Mouse (Mus musculus) E14TG2a.4 (cell line): ENCODE measurements around the gene Uqcc2.

Experiments
- H3K27me3 ChIP-seq: 2 replicates; pipeline ENCODE4 v1.6.1; 2014; ENCODE audit warnings: low read length, control low read depth; ENCODE audit not compliant: insufficient read depth
- H3K36me3 ChIP-seq: 2 replicates; pipeline ENCODE4 v1.6.1; 2014; ENCODE audit warnings: low read length, control low read depth; ENCODE audit not compliant: insufficient read depth
- H3K4me1 ChIP-seq: replicated peaks from 2 replicates; pipeline ENCODE4 v1.6.1; 2014; ENCODE audit warnings: low read depth, low read length, control low read depth
- H3K4me3 ChIP-seq: replicated peaks from 2 replicates; pipeline ENCODE4 v1.5.1; 2014; ENCODE audit warnings: mild to moderate bottlenecking, low read length
- H3K9me3 ChIP-seq: 2 replicates; pipeline ENCODE4 v1.6.1; 2014; ENCODE audit warnings: low read length, control low read depth
- CTCF ChIP-seq: conservative IDR thresholded peaks from 2 replicates; pipeline ENCODE4 v1.5.1; 2014; ENCODE audit warnings: low read length
- NANOG ChIP-seq: IDR thresholded peaks from 2 replicates; pipeline ENCODE4 v1.6.1; 2014; ENCODE audit warnings: borderline replicate concordance, low read length, mixed read lengths
- POU5F1 ChIP-seq: IDR thresholded peaks from 2 replicates; pipeline ENCODE4 v1.6.1; 2014; ENCODE audit warnings: low read length, borderline replicate concordance

The Uqcc2 gene

DNA sequence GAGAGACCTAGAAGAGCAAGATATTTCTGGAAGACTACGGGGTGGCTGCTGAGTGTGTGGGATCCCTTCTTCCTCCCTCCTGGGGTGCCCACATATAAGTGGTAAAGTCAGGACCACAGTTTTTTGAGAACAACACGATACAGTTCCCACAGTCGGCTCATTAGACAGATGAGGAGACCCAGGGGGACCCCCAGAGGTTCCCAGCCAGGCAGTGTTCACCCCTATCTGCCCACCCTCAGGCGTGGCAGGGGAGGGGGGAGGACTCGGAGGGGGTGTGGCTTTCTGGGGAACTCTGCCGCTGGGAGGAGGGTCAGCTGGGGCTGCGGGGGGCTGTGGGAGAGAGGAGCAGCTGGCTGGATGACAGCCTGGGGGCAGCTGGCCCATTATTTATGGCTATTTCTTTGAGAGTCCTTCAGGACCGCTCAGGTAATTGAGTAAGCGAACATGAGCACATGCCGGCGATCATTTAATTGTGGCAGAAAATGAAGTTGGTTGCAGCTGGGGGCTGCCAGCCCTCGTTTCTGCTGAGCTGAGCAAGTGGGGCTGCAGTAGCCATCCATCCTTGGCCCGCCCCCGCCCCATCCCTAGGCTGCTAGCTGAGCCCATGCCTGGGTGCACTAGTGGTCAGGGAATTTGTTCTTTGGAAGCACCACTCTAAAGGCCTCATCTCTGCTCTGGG lies 41.6 kb upstream of the Uqcc2 start:
- no peaks in the 10 kb centered on the region for H3K9me3 ChIP-seq

DNA sequence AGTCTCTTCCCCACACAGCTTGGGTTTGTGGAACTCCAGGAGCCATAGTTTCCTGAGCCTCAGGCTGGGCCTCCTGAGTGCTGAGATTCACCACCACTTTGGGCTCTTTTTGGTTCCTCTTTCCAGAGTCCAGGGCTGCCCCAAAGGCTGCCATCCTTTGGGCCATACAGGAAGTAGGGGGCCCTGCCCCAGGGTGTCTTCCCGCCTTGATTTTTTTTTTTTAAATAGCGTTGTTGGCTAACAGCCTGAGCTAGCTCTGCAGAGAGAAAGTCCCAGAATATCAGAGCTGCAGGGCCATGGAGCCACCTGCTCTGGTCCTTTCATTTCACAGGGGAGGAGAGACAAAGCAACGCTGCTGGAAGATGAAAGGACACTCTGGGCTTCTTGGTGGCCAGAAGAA lies 40.0 kb upstream of the Uqcc2 start:
- TF ChIP-seq CTCF (no peak), NANOG (no peak), POU5F1 (no peak)
- H3K9me3 ChIP-seq, result no peaks in the 10 kb centered on the region
- H3K4me3 ChIP-seq, result no peak overlapping the region
- H3K27me3 ChIP-seq, result peaks cover 5% of the 10 kb centered on the region
- H3K36me3 ChIP-seq, result no peaks in the 10 kb centered on the region
- peaks cover 28% of the 10 kb centered on the region for H3K4me1 ChIP-seq

More for the DNA sequence above, 41.6 kb upstream of the Uqcc2 start:
- Histone ChIP-seq H3K4me1 (peaks cover 44% of the 10 kb centered on the region), H3K4me3 (peak overlapping the region; percentile 26; the same call in 1 of the 2 replicates), H3K27me3 (peaks cover 5% of the 10 kb centered on the region), H3K36me3 (no peaks in the 10 kb centered on the region)
- TF ChIP-seq CTCF (no peak), NANOG (no peak), POU5F1 (no peak)

DNA sequence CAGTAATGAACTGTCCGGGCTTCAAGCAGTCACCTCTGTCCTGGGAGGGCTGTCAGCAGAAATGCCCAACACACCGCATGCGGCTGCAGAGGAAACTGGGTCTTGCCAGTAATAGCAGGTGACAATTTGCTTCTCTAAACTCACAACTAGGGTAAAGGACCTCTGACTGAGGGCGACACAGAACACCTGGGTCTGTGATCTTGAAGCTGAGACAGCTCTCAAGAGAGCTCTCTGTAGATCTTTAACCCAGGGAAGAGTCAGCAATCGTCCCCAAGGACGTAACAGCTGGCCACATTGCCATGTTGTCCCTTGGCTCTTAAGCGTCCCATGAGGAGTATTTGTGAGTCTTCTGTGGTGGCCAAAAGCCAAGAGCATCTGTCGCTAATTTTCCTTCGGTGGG lies 38.7 kb upstream of the Uqcc2 start:
- Histone ChIP-seq H3K4me1 (peaks cover 22% of the 10 kb centered on the region), H3K9me3 (no peaks in the 10 kb centered on the region), H3K4me3 (no peak overlapping the region), H3K36me3 (no peaks in the 10 kb centered on the region), H3K27me3 (peaks cover 7% of the 10 kb centered on the region)
- TF ChIP-seq POU5F1 (no peak), NANOG (no peak), CTCF (no peak)

DNA sequence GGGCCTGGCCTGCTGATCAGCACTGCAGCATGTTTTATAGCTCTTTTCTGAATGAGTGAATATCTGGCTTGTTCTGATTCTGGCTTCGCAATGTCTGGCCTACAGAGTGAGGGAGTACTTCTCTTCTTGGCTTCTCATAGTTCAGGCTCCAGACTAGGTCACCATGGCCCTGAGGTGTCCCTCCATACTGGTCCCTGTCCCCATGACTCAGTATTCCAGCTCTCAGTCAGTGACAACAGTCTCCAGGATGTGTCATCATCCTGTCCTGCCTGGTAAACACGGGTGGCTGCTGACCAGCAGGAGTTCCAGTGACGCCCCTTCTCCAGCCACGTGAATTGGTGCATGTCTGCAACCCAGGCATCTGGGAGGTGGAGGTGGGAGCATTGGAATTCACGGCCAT lies 37.4 kb upstream of the Uqcc2 start:
- no peak for TF ChIP-seq NANOG
- TF ChIP-seq CTCF, result no peak
- no peak for TF ChIP-seq POU5F1
- Histone ChIP-seq H3K27me3 (peaks cover 6% of the 10 kb centered on the region), H3K4me1 (peaks cover 19% of the 10 kb centered on the region), H3K4me3 (no peak overlapping the region), H3K9me3 (no peaks in the 10 kb centered on the region), H3K36me3 (no peaks in the 10 kb centered on the region)

DNA sequence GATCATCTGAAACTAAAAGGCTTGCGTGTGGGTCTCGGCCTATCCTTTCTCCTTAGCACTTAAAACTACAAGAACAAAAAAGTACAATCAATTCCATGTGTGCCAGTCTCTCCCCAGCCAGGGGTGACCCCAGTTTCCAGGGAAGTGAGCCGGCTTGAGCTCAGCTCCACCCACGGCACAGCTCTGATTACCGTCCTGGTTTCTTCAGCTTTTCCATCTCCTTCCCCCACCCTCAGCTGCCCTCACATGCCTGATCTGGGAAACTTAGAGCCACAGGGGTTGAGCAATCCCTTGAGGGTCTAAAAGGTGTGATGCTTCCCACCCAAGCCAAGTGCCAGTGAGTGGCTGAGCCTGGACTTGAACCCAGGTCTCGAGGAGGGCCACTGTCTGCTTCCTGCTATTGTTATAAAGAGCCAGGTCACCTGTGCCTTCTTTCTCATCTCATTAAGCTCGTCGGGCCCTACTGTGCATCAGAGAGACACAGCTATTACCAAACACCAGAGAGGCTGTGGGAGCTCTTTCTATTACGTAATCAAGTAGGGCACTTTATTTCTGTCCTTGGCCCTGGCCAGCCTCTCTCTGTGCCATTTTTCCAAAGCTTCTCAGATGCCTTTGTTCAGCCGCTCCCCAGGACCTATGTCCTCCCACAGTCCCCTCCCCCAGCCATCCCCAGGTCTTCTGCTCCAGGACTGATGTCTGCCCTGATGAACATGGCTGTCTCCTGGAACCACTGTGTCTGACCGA lies 36.4 kb upstream of the Uqcc2 start:
- peaks cover 3% of the 10 kb centered on the region; the same call in 1 of the 2 replicates for H3K27me3 ChIP-seq
- no peaks in the 10 kb centered on the region for H3K36me3 ChIP-seq
- peaks cover 9% of the 10 kb centered on the region for H3K4me1 ChIP-seq
- H3K9me3 ChIP-seq, result no peaks in the 10 kb centered on the region
- no peak for TF ChIP-seq POU5F1
- no peak for TF ChIP-seq NANOG
- no peak for TF ChIP-seq CTCF
- no peak overlapping the region for H3K4me3 ChIP-seq

DNA sequence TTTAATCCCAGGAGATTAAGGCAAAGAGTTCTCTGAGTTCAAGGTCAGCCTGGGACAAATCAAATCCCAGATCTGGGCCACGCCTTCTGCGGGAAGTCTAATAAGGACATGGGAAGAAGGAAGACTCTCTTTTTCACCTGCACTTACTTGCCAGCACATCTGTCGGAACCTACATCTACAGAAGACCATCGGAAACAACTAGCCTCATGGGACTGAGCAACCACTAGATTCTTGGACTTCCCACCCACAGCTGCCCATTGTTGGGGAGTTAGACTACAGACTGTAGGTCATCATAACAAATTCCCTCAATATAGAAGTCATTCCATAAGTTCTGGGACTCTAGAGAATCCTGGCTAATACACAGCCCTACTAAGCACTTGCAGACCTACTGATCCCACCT lies 34.9 kb upstream of the Uqcc2 start:
- peaks cover 5% of the 10 kb centered on the region; the same call in 1 of the 2 replicates for H3K4me1 ChIP-seq
- TF ChIP-seq NANOG (no peak), CTCF (no peak), POU5F1 (no peak)
- peaks cover 3% of the 10 kb centered on the region; the same call in 1 of the 2 replicates for H3K27me3 ChIP-seq
- H3K4me3 ChIP-seq, result no peak overlapping the region
- H3K9me3 ChIP-seq, result no peaks in the 10 kb centered on the region
- H3K36me3 ChIP-seq, result no peaks in the 10 kb centered on the region

DNA sequence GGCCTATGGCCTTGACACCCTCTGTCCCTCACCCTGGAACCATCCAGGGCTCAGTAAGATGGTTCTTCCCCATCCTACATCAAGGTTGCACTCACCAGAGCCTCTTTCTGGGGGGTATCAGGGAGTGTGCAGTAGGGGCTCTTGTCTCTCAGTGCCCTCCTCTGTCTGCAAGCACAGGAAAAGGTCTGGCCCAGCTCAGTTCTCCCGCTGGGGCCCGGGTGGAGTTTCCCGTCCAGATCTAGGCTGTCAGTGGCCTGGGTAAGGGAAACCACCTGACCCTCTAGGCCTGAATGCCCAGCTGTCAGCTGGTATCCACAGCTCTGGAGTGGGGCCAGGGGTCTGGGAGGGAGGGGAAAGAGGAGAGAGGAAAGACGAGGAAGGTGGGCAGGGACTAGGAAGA lies 33.8 kb upstream of the Uqcc2 start, which contains the start of gene Ip6k3:
TSS of gene Ip6k3 (minus strand) at position 251 of the 400 bp plus-strand sequence.
- Histone ChIP-seq H3K36me3 (no peaks in the 10 kb centered on the region), H3K4me3 (no peak within 1 kb of the TSS), H3K9me3 (no peaks in the 10 kb centered on the region), H3K4me1 (peaks cover 8% of the 10 kb centered on the region), H3K27me3 (peaks cover 3% of the 10 kb centered on the region; the same call in 1 of the 2 replicates)
- TF ChIP-seq NANOG (no peak), CTCF (no peak), POU5F1 (no peak)

DNA sequence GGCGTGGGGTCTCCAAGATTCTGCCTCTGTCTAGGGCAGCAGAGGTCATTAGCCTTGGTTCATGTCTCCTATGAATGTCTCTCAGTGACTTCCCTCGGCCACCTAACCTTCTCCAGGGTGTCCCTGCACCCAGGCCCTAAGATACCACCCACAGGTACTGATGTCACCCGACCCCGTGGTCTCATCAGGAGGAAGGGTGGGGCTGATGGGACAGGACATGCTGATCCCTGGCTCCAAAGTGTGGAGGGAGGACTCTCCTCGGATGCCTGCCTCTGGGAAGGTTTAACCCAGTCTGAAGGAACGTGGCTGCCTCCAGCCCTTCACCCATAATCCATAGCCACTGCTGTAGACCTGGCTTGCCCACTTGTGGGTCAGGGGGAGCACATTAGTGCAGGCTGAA lies 33.2 kb upstream of the Uqcc2 start:
- Histone ChIP-seq H3K27me3 (peaks cover 3% of the 10 kb centered on the region; the same call in 1 of the 2 replicates), H3K9me3 (no peaks in the 10 kb centered on the region), H3K4me3 (no peak overlapping the region), H3K4me1 (peaks cover 8% of the 10 kb centered on the region), H3K36me3 (no peaks in the 10 kb centered on the region)
- no peak for TF ChIP-seq CTCF
- TF ChIP-seq NANOG, result no peak
- TF ChIP-seq POU5F1, result no peak
